ENCODE assay signal across 8 mouse cellular contexts in the genomic region with DNA sequence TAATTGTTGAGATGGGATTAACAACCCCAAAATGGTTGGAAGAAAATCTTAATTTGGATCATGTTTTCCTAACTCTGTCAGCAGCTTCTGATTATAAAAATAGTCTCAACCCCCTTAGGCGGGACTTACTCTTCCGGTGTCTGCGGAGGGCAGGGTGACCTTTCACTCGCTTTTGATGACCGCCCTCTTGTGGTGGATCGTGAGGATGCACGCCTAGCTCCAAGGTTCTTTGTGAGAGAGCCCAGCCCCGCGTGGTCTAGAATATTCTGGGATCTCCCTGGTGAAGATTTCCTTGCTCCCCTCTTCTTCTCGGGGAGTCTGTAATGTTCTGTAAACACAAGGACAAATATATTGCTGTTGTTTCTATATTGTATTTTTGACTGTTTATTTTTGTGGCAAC. TPM values are rescaled to one million over a fixed set of nuclear protein-coding genes. Genes with fewer than 3 reads are reported as not detected.
DNase-seq lines count a peak whose midpoint lies in the region; ATAC-seq lines count a peak whose summit lies in the region.

No protein-coding gene starts in this region.

- ATAC-seq in inflammation-experienced regulatory T-cells, adult 6 months, result peak; percentile 99
- peak; percentile 98 for ATAC-seq in megakaryocyte progenitor cell, adult 5-6 weeks (replicated peaks; ENCODE audit: poor library complexity)

- intact Hi-C loops in gastrocnemius, postnatal 14 days (cut with DNase I; ENCODE audit: low total_unique reads), result loop anchor here (2.0 to 10.0 kb wide), 2 partner anchors 90 to 226 kb away; no protein-coding TSS in a partner anchor

- DNase-seq in adrenal gland, adult (ENCODE audit: inconsistent age in 2 of 2, low spot score in 1 of 2), result peak; percentile 80 to 95
- peak; percentile 97 for DNase-seq in embryo, embryonic 10.5 days (ENCODE audit: low spot score)
- peak; percentile 82 for DNase-seq in gastrocnemius, postnatal 14 days
- DNase-seq in left cerebral cortex, adult 9 months (ENCODE audit: low spot score in 2 of 2), result peak; percentile 28 to 88
- DNase-seq in right cerebral cortex, postnatal 10 days (ENCODE audit: low spot score in 2 of 2), result peak; percentile 87 to 90
- peak; percentile 87 for DNase-seq in urinary bladder, postnatal 14 days (ENCODE audit: low spot score)

RNA-seq across cellular contexts. Expression of a gene that starts 51.3 kb away (rescaled TPM):
- total RNA-seq in gastrocnemius, postnatal 14 days (2021), result 1 to 10 TPM; 2.9 to 5.3 TPM
- 10 to 100 TPM; 15.5 to 17.2 (median 16.0) TPM for polyA plus RNA-seq in inflammation-experienced regulatory T-cells, adult 6 months (2017; shearing (Covaris generic))
- 8.6 and 11.2 TPM in 2 replicates for total RNA-seq in megakaryocyte progenitor cell, adult 5-6 weeks (2015)
- 8.5 and 9.6 TPM in 2 replicates for total RNA-seq in megakaryocyte progenitor cell, adult 5-6 weeks (2017)

Comparison
In these comparisons a context has a peak if more than half of its experiments do, and no peak if none do; other contexts are left out.
1. Peak in every context shown above with its lines: DNase-seq and ATAC-seq.